Mouse (Mus musculus): ENCODE data around the gene Senp6. TPM values are rescaled to one million over a fixed set of nuclear protein-coding genes. Genes with fewer than 3 reads are reported as not detected.

Gene Senp6
- polyA plus RNA-seq, 1 experiment from 2014 or later = 31.9 TPM

- Histone ChIP-seq H3K4me2 (replicated peaks; ENCODE audit: low read depth) (peak overlapping the region; percentile 71), H3K4me3 (ENCODE audit: low read depth, low read length) (peak overlapping the region; percentile 93), H3K36me3 (ENCODE audit: control insufficient read depth, insufficient read depth) (no peaks in the 10 kb centered on the region), H3K9ac (ENCODE audit: low read depth, low read length) (peak overlapping the region; percentile 95), H3K4me1 (replicated peaks; ENCODE audit: control insufficient read depth, insufficient read depth, low read length) (no peaks in the 10 kb centered on the region), H3K27ac (ENCODE audit: low read depth, low read length) (peak overlapping the region; percentile 99), H3K9me3 (ENCODE audit: control insufficient read depth) (no peaks in the 10 kb centered on the region), H3K27me3 (replicated peaks; ENCODE audit: control insufficient read depth, insufficient read depth, low read length) (no peaks in the 10 kb centered on the region)
- TF ChIP-seq CTCF (IDR thresholded peaks at IDR 0.05; ENCODE audit: low read depth) = no peak
- ATAC-seq = peak; percentile 42
- 1% methylated on average over 13 of the region's 13 CpGs for whole genome bisulfite sequencing
Observed at GRCm38 (mm10) chr9:80164191-80164590, 97.5 kb downstream of the Senp6 start.

DNA sequence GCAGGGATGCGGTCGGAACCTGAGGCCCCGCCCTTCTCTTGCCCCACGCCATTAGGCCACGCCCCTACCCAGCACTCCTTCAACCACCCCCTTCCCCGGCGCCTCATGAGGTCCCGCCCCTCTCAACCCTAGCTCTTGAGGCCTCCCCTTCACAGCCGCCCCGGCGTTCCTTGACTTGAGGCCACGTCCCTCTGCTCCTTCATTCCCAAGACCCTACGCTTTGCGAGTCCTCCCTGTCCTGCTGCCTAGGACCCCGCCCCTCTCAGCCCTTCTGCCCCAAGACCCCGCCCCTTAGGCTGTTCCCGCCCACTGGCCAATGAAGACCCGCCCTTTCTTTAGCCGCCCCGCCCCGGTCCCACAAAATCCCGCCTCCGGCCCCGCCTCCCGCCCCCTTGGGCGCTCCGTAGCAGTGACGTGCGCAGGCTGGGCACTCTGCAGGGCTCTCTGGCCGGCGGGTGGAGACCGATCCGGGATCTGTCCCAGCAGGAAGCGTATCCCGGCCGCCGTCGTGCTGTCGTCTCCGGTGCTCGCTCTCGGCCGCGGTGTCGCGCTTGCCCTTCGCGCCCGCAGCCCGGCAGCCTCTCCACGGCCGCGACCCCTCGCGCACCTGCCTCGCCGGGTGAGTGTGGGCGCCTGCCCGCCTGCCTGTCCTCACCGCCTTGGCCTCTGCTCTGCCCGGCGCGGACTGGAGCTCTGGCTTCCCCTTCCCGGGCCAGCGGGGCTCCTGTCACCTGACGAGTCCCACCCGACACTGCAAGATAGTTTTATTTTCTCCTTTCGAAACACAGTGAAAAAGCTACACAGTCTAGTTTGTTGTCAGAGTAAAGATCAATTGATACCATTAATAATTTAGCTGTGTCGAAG lies 98.1 kb downstream of the Senp6 start, which contains the start of gene Myo6:
TSS of gene Myo6 (plus strand) at position 421 of the 864 bp plus-strand sequence.
- H3K9me3 ChIP-seq (ENCODE audit: control insufficient read depth) = no peaks in the 10 kb centered on the region
- H3K4me2 ChIP-seq (replicated peaks; ENCODE audit: low read depth) = peak within 1 kb of the TSS; percentile 71
- H3K4me3 ChIP-seq (ENCODE audit: low read depth, low read length) = peak within 1 kb of the TSS; percentile 93
- H3K36me3 ChIP-seq (ENCODE audit: control insufficient read depth, insufficient read depth) = no peaks in the 10 kb centered on the region
- H3K4me1 ChIP-seq (replicated peaks; ENCODE audit: control insufficient read depth, insufficient read depth, low read length) = no peaks in the 10 kb centered on the region
- no peak for TF ChIP-seq CTCF (IDR thresholded peaks at IDR 0.05; ENCODE audit: low read depth)
- WGBS = under 1% methylated on average over 69 of the region's 69 CpGs
- H3K27me3 ChIP-seq (replicated peaks; ENCODE audit: control insufficient read depth, insufficient read depth, low read length) = no peaks in the 10 kb centered on the region
- H3K9ac ChIP-seq (ENCODE audit: low read depth, low read length) = peak within 1 kb of the TSS; percentile 95
- peak within 1 kb of the TSS; percentile 99 for H3K27ac ChIP-seq (ENCODE audit: low read depth, low read length)
- peak; percentile 95 for ATAC-seq

GRCm38 (mm10) chr9:80165690-80166089 lies 99.0 kb downstream of the Senp6 start:
- no peak for TF ChIP-seq CTCF (IDR thresholded peaks at IDR 0.05; ENCODE audit: low read depth)
- ATAC-seq = no peak
- Histone ChIP-seq H3K27ac (ENCODE audit: low read depth, low read length) (peak overlapping the region; percentile 99), H3K9ac (ENCODE audit: low read depth, low read length) (peak overlapping the region; percentile 95), H3K4me2 (replicated peaks; ENCODE audit: low read depth) (peak overlapping the region; percentile 71), H3K4me3 (ENCODE audit: low read depth, low read length) (peak overlapping the region; percentile 93), H3K27me3 (replicated peaks; ENCODE audit: control insufficient read depth, insufficient read depth, low read length) (no peaks in the 10 kb centered on the region), H3K9me3 (ENCODE audit: control insufficient read depth) (no peaks in the 10 kb centered on the region), H3K36me3 (ENCODE audit: control insufficient read depth, insufficient read depth) (no peaks in the 10 kb centered on the region), H3K4me1 (replicated peaks; ENCODE audit: control insufficient read depth, insufficient read depth, low read length) (no peaks in the 10 kb centered on the region)
- WGBS = 6% methylated on average over 9 of the region's 9 CpGs

GRCm38 (mm10) chr9:80166425-80166824 lies 99.7 kb downstream of the Senp6 start:
- ATAC-seq = no peak

DNA sequence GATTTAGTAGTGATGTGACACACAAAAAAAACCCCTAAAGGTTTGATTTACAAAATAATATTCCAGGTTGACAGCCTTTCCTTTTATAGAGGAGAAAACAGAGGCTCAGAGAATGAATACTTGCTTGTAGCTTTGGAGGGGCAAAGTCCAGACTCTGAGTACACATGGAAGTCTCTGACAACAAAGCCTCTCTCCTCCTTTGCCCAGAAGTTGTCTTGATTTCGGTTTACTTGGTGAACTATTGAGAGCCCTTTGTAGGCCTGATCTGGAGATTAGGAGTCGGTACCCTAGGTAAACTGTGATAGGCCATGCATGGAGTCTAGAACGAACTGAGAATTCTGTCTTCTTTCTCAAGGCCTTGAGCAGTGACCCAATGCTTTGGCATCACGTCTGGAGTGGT lies 100.4 kb downstream of the Senp6 start:
- TF ChIP-seq CTCF (IDR thresholded peaks at IDR 0.05; ENCODE audit: low read depth) = no peak
- Histone ChIP-seq H3K4me1 (replicated peaks; ENCODE audit: control insufficient read depth, insufficient read depth, low read length) (no peaks in the 10 kb centered on the region; the same call in 1 of the 2 replicates), H3K27ac (ENCODE audit: low read depth, low read length) (peak overlapping the region; percentile 24; the same call in 1 of the 2 replicates), H3K9me3 (ENCODE audit: control insufficient read depth) (no peaks in the 10 kb centered on the region), H3K27me3 (replicated peaks; ENCODE audit: control insufficient read depth, insufficient read depth, low read length) (no peaks in the 10 kb centered on the region), H3K36me3 (ENCODE audit: control insufficient read depth, insufficient read depth) (no peaks in the 10 kb centered on the region), H3K4me2 (replicated peaks; ENCODE audit: low read depth) (peak overlapping the region; percentile 71), H3K4me3 (ENCODE audit: low read depth, low read length) (peak overlapping the region; percentile 93; the same call in 1 of the 2 replicates), H3K9ac (ENCODE audit: low read depth, low read length) (no peak overlapping the region)
- WGBS = 31% methylated on average over 4 of the region's 4 CpGs
- no peak for ATAC-seq

More at GRCm38 (mm10) chr9:80166425-80166824, 99.7 kb downstream of the Senp6 start:
- H3K27ac ChIP-seq (ENCODE audit: low read depth, low read length) = peak overlapping the region; percentile 99
- no peaks in the 10 kb centered on the region for H3K9me3 ChIP-seq (ENCODE audit: control insufficient read depth)
- no peaks in the 10 kb centered on the region for H3K36me3 ChIP-seq (ENCODE audit: control insufficient read depth, insufficient read depth)
- peak overlapping the region; percentile 93 for H3K4me3 ChIP-seq (ENCODE audit: low read depth, low read length)
- peak overlapping the region; percentile 95 for H3K9ac ChIP-seq (ENCODE audit: low read depth, low read length)
- H3K4me2 ChIP-seq (replicated peaks; ENCODE audit: low read depth) = peak overlapping the region; percentile 71
- 7% methylated on average over 6 of the region's 6 CpGs for WGBS
- no peaks in the 10 kb centered on the region for H3K4me1 ChIP-seq (replicated peaks; ENCODE audit: control insufficient read depth, insufficient read depth, low read length)
- no peaks in the 10 kb centered on the region for H3K27me3 ChIP-seq (replicated peaks; ENCODE audit: control insufficient read depth, insufficient read depth, low read length)
- no peak for TF ChIP-seq CTCF (IDR thresholded peaks at IDR 0.05; ENCODE audit: low read depth)

GRCm38 (mm10) chr9:80169551-80169950 lies 102.8 kb downstream of the Senp6 start:
- Histone ChIP-seq H3K4me1 (replicated peaks; ENCODE audit: control insufficient read depth, insufficient read depth, low read length) (no peaks in the 10 kb centered on the region; the same call in 1 of the 2 replicates), H3K9ac (ENCODE audit: low read depth, low read length) (no peak overlapping the region), H3K4me3 (ENCODE audit: low read depth, low read length) (no peak overlapping the region), H3K27me3 (replicated peaks; ENCODE audit: control insufficient read depth, insufficient read depth, low read length) (no peaks in the 10 kb centered on the region), H3K36me3 (ENCODE audit: control insufficient read depth, insufficient read depth) (0 out of 2 replicates have a peak, but pooled peaks cover 3% of the 10 kb centered on the region), H3K9me3 (ENCODE audit: control insufficient read depth) (no peaks in the 10 kb centered on the region), H3K27ac (ENCODE audit: low read depth, low read length) (no peak overlapping the region), H3K4me2 (replicated peaks; ENCODE audit: low read depth) (no peak overlapping the region)
- TF ChIP-seq CTCF (IDR thresholded peaks at IDR 0.05; ENCODE audit: low read depth) = no peak
- no peak for ATAC-seq
- 77% methylated on average over 9 of the region's 9 CpGs for WGBS

Data from intestine, postnatal 0 days (tissue).